11 mouse cellular contexts compared by ENCODE assay signal in genomic region chr1:185473437-185473836, GRCm38 (mm10). TPM values are rescaled to one million over a fixed set of nuclear protein-coding genes. Genes with fewer than 3 reads are reported as not detected.
"Had no signal": no experiment of that assay in that cellular context is flagged by ENCODE, and none has a peak within 500 bp of the region (broad histone marks: within the 10 kb centered on the region; RNA-seq: fewer than 3 reads in every experiment).

No protein-coding gene starts in this region.

- ATAC-seq: intestine, postnatal 0 days; midbrain, embryonic 13.5 days had no signal

- H3K4me2 ChIP-seq: limb, embryonic 12.5 days; midbrain, embryonic 13.5 days had no signal

- H3K9me3 ChIP-seq: limb, embryonic 12.5 days; midbrain, embryonic 13.5 days had no signal

- H3K36me3 ChIP-seq: limb, embryonic 12.5 days; midbrain, embryonic 13.5 days had no signal

- H3K9ac ChIP-seq: limb, embryonic 12.5 days; midbrain, embryonic 13.5 days had no signal

- H3K4me3 ChIP-seq: limb, embryonic 12.5 days; midbrain, embryonic 13.5 days had no signal

- H3K4me1 ChIP-seq: midbrain, embryonic 13.5 days had no signal

- H3K27ac ChIP-seq: limb, embryonic 12.5 days; midbrain, embryonic 13.5 days had no signal

- DNase-seq: kidney, adult 8-10 months; kidney, postnatal 25 days; lung, postnatal 36 days; right cerebral cortex, postnatal 25 days; thymus, adult 18-20 months; thymus, postnatal 25 days had no signal

- H3K27me3 ChIP-seq: limb, embryonic 12.5 days; midbrain, embryonic 13.5 days had no signal

RNA-seq across cellular contexts. Expression of gene Slc30a10, which starts 18.8 kb away (rescaled TPM):
- polyA plus RNA-seq: lung, embryonic 16.5 days; urinary bladder, adult 2 months had no signal
